Mouse (Mus musculus) neural tube, embryonic 12.5 days (tissue): Measurements from ENCODE around the gene Cyp2d22. TPM values are rescaled to one million over a fixed set of nuclear protein-coding genes. Genes with fewer than 3 reads are reported as not detected.

Experiments
- ATAC-seq: fragments of 200-750 bp; cut with Nextera tagmentation; 2 replicates; pipeline ENCODE4 v1.8.0; 2017; ENCODE audit warnings: low read depth, mild to moderate bottlenecking, moderate TSS enrichment, moderate library complexity; ENCODE audit not compliant: low FRiP score
- H3K27ac ChIP-seq: fragments of 300-500 bp; sonication (generic); 2 replicates; pipeline ENCODE4 v1.5.1; 2016
- H3K27me3 ChIP-seq: fragments of 300-500 bp; sonication (generic); replicated peaks from 2 replicates; pipeline ENCODE4 v1.6.1; 2016; ENCODE audit warnings: mild to moderate bottlenecking
- H3K36me3 ChIP-seq: fragments of 300-500 bp; sonication (generic); 2 replicates; pipeline ENCODE4 v1.6.1; 2016; ENCODE audit warnings: mild to moderate bottlenecking
- H3K4me1 ChIP-seq: fragments of 300-500 bp; sonication (generic); 2 replicates; pipeline ENCODE4 v1.6.1; 2016
- H3K4me2 ChIP-seq: fragments of 300-500 bp; sonication (generic); replicated peaks from 2 replicates; pipeline ENCODE4 v1.6.1; 2016; ENCODE audit warnings: mild to moderate bottlenecking
- H3K4me3 ChIP-seq: fragments of 300-500 bp; sonication (generic); 2 replicates; pipeline ENCODE4 v1.5.1; 2016
- H3K9ac ChIP-seq: fragments of 300-500 bp; sonication (generic); 2 replicates; pipeline ENCODE4 v1.6.1; 2016; ENCODE audit warnings: mild to moderate bottlenecking
- H3K9me3 ChIP-seq: fragments of 300-500 bp; sonication (generic); 2 replicates; pipeline ENCODE4 v1.6.1; 2016; ENCODE audit warnings: mild to moderate bottlenecking
- WGBS: fragments of 180-500 bp; shearing (Covaris S2); methylation state at CpG from one replicate; pipeline ENCODE4 v1.1.7; 2016; 5-methylcytosine and 5-hydroxymethylcytosine counted together
- polyA plus RNA-seq: library from polyadenylated mRNA; unstranded; fragments of >200 nt; fragmentation: Nextera tagmentation; extraction: Ambion mirVana; gene quantifications from 2 replicates; pipeline ENCODE4 v1.2.1, GENCODE M21; 2016

Gene Cyp2d22
- polyA plus RNA-seq, 1 experiment from 2014 or later: 2.9 TPM

GRCm38 (mm10) chr15:82341675-82342542 lies 38.2 kb downstream of the Cyp2d22 start:
- Histone ChIP-seq H3K4me3 (no peak overlapping the region), H3K4me1 (peaks cover 29% of the 10 kb centered on the region), H3K9me3 (no peaks in the 10 kb centered on the region), H3K27ac (no peak overlapping the region), H3K4me2 (peak overlapping the region; percentile 61), H3K27me3 (peaks cover 15% of the 10 kb centered on the region), H3K36me3 (no peaks in the 10 kb centered on the region; the same call in 1 of the 2 replicates), H3K9ac (no peak overlapping the region)
- WGBS: 69% methylated on average over 15 of the region's 15 CpGs
- ATAC-seq: no peak

GRCm38 (mm10) chr15:82341036-82341501 lies 39.0 kb downstream of the Cyp2d22 start:
- Histone ChIP-seq H3K9ac (peak overlapping the region; percentile 61), H3K27ac (no peak overlapping the region), H3K4me1 (peaks cover 33% of the 10 kb centered on the region), H3K4me2 (peak overlapping the region; percentile 61), H3K36me3 (peaks cover 4% of the 10 kb centered on the region; the same call in 1 of the 2 replicates), H3K9me3 (no peaks in the 10 kb centered on the region), H3K4me3 (peak overlapping the region; percentile 32), H3K27me3 (peaks cover 15% of the 10 kb centered on the region)
- 3% methylated on average over 40 of the region's 40 CpGs for WGBS
- no peak for ATAC-seq

- Histone ChIP-seq H3K27me3 (peaks cover 15% of the 10 kb centered on the region), H3K27ac (no peak overlapping the region), H3K4me3 (peak overlapping the region; percentile 32), H3K9me3 (no peaks in the 10 kb centered on the region), H3K9ac (peak overlapping the region; percentile 61), H3K36me3 (peaks cover 9% of the 10 kb centered on the region), H3K4me1 (peaks cover 33% of the 10 kb centered on the region), H3K4me2 (peak overlapping the region; percentile 61)
- ATAC-seq: no peak
- 42% methylated on average over 21 of the region's 21 CpGs for WGBS
These were observed 39.5 kb downstream of the Cyp2d22 start for GRCm38 (mm10) chr15:82340414-82341035.

- Histone ChIP-seq H3K4me1 (peaks cover 33% of the 10 kb centered on the region), H3K27me3 (peaks cover 15% of the 10 kb centered on the region), H3K4me2 (no peak overlapping the region), H3K36me3 (peaks cover 17% of the 10 kb centered on the region), H3K4me3 (no peak overlapping the region), H3K9ac (no peak overlapping the region), H3K27ac (no peak overlapping the region), H3K9me3 (no peaks in the 10 kb centered on the region)
- 79% methylated on average over 8 of the region's 8 CpGs for WGBS
- ATAC-seq: no peak
These were observed 40.3 kb downstream of the Cyp2d22 start for GRCm38 (mm10) chr15:82339634-82340254.

GRCm38 (mm10) chr15:82339150-82339549 lies 40.9 kb downstream of the Cyp2d22 start:
- Histone ChIP-seq H3K36me3 (peaks cover 22% of the 10 kb centered on the region), H3K4me1 (peaks cover 33% of the 10 kb centered on the region), H3K9ac (peak overlapping the region; percentile 55; the same call in 1 of the 2 replicates), H3K27ac (no peak overlapping the region), H3K4me2 (peak overlapping the region; percentile 69), H3K4me3 (peak overlapping the region; percentile 43), H3K27me3 (peaks cover 15% of the 10 kb centered on the region), H3K9me3 (no peaks in the 10 kb centered on the region)
- ATAC-seq: no peak
- 60% methylated on average over 10 of the region's 10 CpGs for WGBS

- peak within 1 kb of the TSS; percentile 43 for H3K4me3 ChIP-seq
- peaks cover 15% of the 10 kb centered on the region for H3K27me3 ChIP-seq
- WGBS: under 1% methylated on average over 41 of the region's 41 CpGs
- no peak within 1 kb of the TSS for H3K27ac ChIP-seq
- H3K9me3 ChIP-seq: no peaks in the 10 kb centered on the region
- peaks cover 22% of the 10 kb centered on the region for H3K36me3 ChIP-seq
- ATAC-seq: peak; percentile 90
- H3K9ac ChIP-seq: peak within 1 kb of the TSS; percentile 55
- peaks cover 33% of the 10 kb centered on the region for H3K4me1 ChIP-seq
- H3K4me2 ChIP-seq: peak within 1 kb of the TSS; percentile 69
These were observed 41.4 kb downstream of the Cyp2d22 start, which contains the start of the genes Naga, Pheta2 and Smdt1 for GRCm38 (mm10) chr15:82338593-82339112. Gene Naga, minus strand, starts transcription at chr15:82338925. Gene Pheta2, plus strand, starts transcription at chr15:82338942. Gene Smdt1, plus strand, starts transcription at chr15:82338959.

- H3K27ac ChIP-seq: no peak overlapping the region
- 0 out of 2 replicates have a peak, but pooled peaks have one; percentile 1 for ATAC-seq
- peak overlapping the region; percentile 69 for H3K4me2 ChIP-seq
- H3K36me3 ChIP-seq: peaks cover 22% of the 10 kb centered on the region
- H3K4me1 ChIP-seq: peaks cover 33% of the 10 kb centered on the region
- H3K4me3 ChIP-seq: peak overlapping the region; percentile 43
- peak overlapping the region; percentile 55 for H3K9ac ChIP-seq
- H3K9me3 ChIP-seq: no peaks in the 10 kb centered on the region
- peaks cover 15% of the 10 kb centered on the region for H3K27me3 ChIP-seq
- WGBS: 61% methylated on average over 4 of the region's 4 CpGs
These were observed 42.2 kb downstream of the Cyp2d22 start for GRCm38 (mm10) chr15:82337875-82338274.

- 63% methylated on average over 12 of the region's 12 CpGs for WGBS
- no peak overlapping the region; the same call in 1 of the 2 replicates for H3K4me2 ChIP-seq
- H3K4me3 ChIP-seq: no peak overlapping the region
- peak overlapping the region; percentile 17; the same call in 1 of the 2 replicates for H3K9ac ChIP-seq
- no peak for ATAC-seq
- H3K36me3 ChIP-seq: peaks cover 22% of the 10 kb centered on the region
- H3K27ac ChIP-seq: no peak overlapping the region
- no peaks in the 10 kb centered on the region for H3K9me3 ChIP-seq
- H3K4me1 ChIP-seq: peaks cover 27% of the 10 kb centered on the region
- peaks cover 15% of the 10 kb centered on the region for H3K27me3 ChIP-seq
These were observed 43.4 kb downstream of the Cyp2d22 start for GRCm38 (mm10) chr15:82336629-82337028.

GRCm38 (mm10) chr15:82335194-82335593 lies 44.9 kb downstream of the Cyp2d22 start:
- H3K4me2 ChIP-seq: no peak overlapping the region
- peaks cover 4% of the 10 kb centered on the region; the same call in 1 of the 2 replicates for H3K27me3 ChIP-seq
- peaks cover 26% of the 10 kb centered on the region for H3K36me3 ChIP-seq
- 93% methylated on average over 4 of the region's 4 CpGs for WGBS
- H3K27ac ChIP-seq: no peak overlapping the region
- H3K4me1 ChIP-seq: peaks cover 25% of the 10 kb centered on the region
- no peak for ATAC-seq
- no peak overlapping the region for H3K4me3 ChIP-seq
- H3K9ac ChIP-seq: no peak overlapping the region
- H3K9me3 ChIP-seq: no peaks in the 10 kb centered on the region

- Histone ChIP-seq H3K36me3 (peaks cover 9% of the 10 kb centered on the region), H3K4me2 (no peak overlapping the region), H3K27me3 (no peaks in the 10 kb centered on the region), H3K9me3 (no peaks in the 10 kb centered on the region), H3K9ac (no peak overlapping the region), H3K27ac (no peak overlapping the region), H3K4me3 (no peak overlapping the region), H3K4me1 (no peaks in the 10 kb centered on the region)
- WGBS: 80% methylated on average over 2 of the region's 2 CpGs
- no peak for ATAC-seq
These were observed 54.7 kb downstream of the Cyp2d22 start for GRCm38 (mm10) chr15:82325382-82325781.

GRCm38 (mm10) chr15:82322195-82322594 lies 57.9 kb downstream of the Cyp2d22 start:
- Histone ChIP-seq H3K4me2 (no peak overlapping the region), H3K9ac (no peak overlapping the region), H3K4me1 (no peaks in the 10 kb centered on the region), H3K9me3 (no peaks in the 10 kb centered on the region), H3K27ac (no peak overlapping the region), H3K36me3 (no peaks in the 10 kb centered on the region), H3K4me3 (no peak overlapping the region), H3K27me3 (no peaks in the 10 kb centered on the region)
- 80% methylated on average over 8 of the region's 8 CpGs for WGBS
- ATAC-seq: no peak
